Mouse (Mus musculus) bone marrow macrophage, adult 2 months (primary cell): Measurements from ENCODE around the gene Adgrl3. TPM values are rescaled to one million over a fixed set of nuclear protein-coding genes. Genes with fewer than 3 reads are reported as not detected.

Experiments
- H3K27ac ChIP-seq: 2 replicates; pipeline ENCODE4 v1.5.1; 2012; ENCODE audit warnings: low read depth, low read length; ENCODE audit not compliant: insufficient read depth
- H3K4me1 ChIP-seq: 2 replicates; pipeline ENCODE4 v1.6.1; 2012; ENCODE audit warnings: low read length; ENCODE audit not compliant: control insufficient read depth, insufficient read depth
- H3K4me3 ChIP-seq: 2 replicates; pipeline ENCODE4 v1.5.1; 2012; ENCODE audit warnings: mild to moderate bottlenecking, low read length, moderate library complexity; ENCODE audit not compliant: insufficient read depth
- CTCF ChIP-seq: IDR thresholded peaks from 2 replicates; pipeline ENCODE4 v1.5.1; 2012; ENCODE audit warnings: low read depth, mild to moderate bottlenecking, low read length, moderate library complexity
- POLR2A ChIP-seq: IDR thresholded peaks from 2 replicates; pipeline ENCODE4 v1.6.1; 2012; ENCODE audit warnings: mild to moderate bottlenecking, low read depth, low read length, borderline replicate concordance
- polyA plus RNA-seq: library from polyadenylated mRNA; stranded (reverse); fragments of >200 nt; gene quantifications from 2 replicates; pipeline ENCODE4 v1.2.4, GENCODE M21; 2012; ENCODE audit not compliant: missing spikeins, insufficient read depth, insufficient read length

The Adgrl3 gene
- polyA plus RNA-seq, 1 experiment, result not detected

DNA sequence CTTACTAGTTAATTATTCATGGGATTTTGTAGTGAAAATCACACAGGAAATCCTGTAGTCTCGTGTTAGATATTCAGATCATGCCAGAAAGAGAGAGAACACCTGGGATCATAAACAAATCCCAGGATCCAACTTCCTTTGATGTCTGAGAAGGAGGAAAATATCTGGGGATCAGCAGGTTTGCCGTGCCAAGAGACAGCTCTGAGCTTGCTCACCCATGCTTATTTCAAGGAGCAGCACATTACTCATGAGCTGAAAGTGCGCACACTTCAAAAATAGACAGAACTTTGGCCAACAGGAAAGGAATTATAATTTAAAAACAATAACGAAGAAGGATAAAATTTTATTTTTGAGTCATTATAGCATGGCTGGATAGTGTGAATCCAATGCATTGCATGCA lies 446.0 kb downstream of the Adgrl3 start:
- Histone ChIP-seq H3K4me3 (no peak overlapping the region), H3K4me1 (no peaks in the 10 kb centered on the region), H3K27ac (no peak overlapping the region)
- TF ChIP-seq CTCF, result no peak
- no peak for TF ChIP-seq POLR2A

DNA sequence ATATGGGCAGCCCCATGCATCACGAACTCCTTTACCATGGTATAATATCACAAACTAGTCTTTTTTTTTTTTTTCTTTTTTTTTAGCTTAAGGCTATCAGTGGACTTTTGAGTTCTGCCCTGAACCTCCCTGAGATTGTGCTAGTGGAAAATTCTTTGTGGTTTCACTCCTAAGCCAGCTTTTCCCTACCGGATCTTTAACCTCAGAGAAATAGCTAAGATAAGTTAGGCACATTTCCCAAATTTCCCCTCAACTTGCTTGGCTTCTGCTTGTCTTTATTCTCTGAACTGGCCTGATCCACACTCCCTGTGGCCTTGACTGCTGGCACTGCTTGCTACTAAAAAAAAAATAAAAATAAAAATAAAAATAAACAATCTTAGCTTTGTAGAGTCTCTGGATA lies 454.7 kb downstream of the Adgrl3 start:
- TF ChIP-seq POLR2A (no peak), CTCF (no peak)
- H3K27ac ChIP-seq, result no peak overlapping the region
- H3K4me1 ChIP-seq, result no peaks in the 10 kb centered on the region
- no peak overlapping the region for H3K4me3 ChIP-seq

- Histone ChIP-seq H3K27ac (no peak overlapping the region), H3K4me3 (no peak overlapping the region), H3K4me1 (no peaks in the 10 kb centered on the region)
- TF ChIP-seq CTCF (no peak), POLR2A (no peak)
These were observed 455.5 kb downstream of the Adgrl3 start for GRCm38 (mm10) chr5:81475406-81475805.

GRCm38 (mm10) chr5:81475971-81476606 lies 456.2 kb downstream of the Adgrl3 start:
- no peak overlapping the region for H3K4me3 ChIP-seq
- H3K4me1 ChIP-seq, result no peaks in the 10 kb centered on the region
- H3K27ac ChIP-seq, result no peak overlapping the region
- no peak for TF ChIP-seq POLR2A
- TF ChIP-seq CTCF, result no peak

GRCm38 (mm10) chr5:81480911-81481310 lies 461.0 kb downstream of the Adgrl3 start:
- no peak for TF ChIP-seq CTCF
- TF ChIP-seq POLR2A, result no peak
- no peak overlapping the region for H3K4me3 ChIP-seq
- no peak overlapping the region for H3K27ac ChIP-seq
- no peaks in the 10 kb centered on the region for H3K4me1 ChIP-seq

DNA sequence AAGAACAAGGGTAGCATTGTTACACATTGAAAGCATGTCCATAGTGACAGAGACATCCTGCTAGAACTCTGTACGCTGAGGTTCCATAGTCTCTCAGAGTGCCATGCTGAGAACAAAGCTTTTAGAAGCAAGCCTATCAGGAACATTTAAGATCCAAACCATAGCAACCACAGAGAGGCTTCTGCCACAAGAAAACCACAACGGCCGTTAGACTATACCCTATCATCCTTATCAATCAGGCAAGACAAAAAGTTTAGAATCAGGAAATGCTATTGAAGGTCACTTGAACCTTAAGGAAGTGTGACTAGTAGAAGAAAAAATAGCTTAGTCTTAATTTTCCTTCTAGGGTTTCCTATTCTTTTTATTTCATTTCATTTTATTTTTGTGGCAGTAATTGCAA lies 464.0 kb downstream of the Adgrl3 start:
- TF ChIP-seq CTCF, result no peak
- no peak for TF ChIP-seq POLR2A
- Histone ChIP-seq H3K27ac (no peak overlapping the region), H3K4me3 (no peak overlapping the region), H3K4me1 (no peaks in the 10 kb centered on the region)

GRCm38 (mm10) chr5:81501076-81501475 lies 481.1 kb downstream of the Adgrl3 start:
- no peak overlapping the region for H3K27ac ChIP-seq
- TF ChIP-seq CTCF, result no peak
- no peak for TF ChIP-seq POLR2A

GRCm38 (mm10) chr5:81518720-81519496 lies 499.0 kb downstream of the Adgrl3 start:
- Histone ChIP-seq H3K4me3 (no peak overlapping the region), H3K27ac (no peak overlapping the region), H3K4me1 (no peaks in the 10 kb centered on the region)
- TF ChIP-seq POLR2A (no peak), CTCF (no peak)

More at GRCm38 (mm10) chr5:81501076-81501475, 481.1 kb downstream of the Adgrl3 start:
- H3K4me3 ChIP-seq, result no peak overlapping the region
- H3K4me1 ChIP-seq, result no peaks in the 10 kb centered on the region

- Histone ChIP-seq H3K27ac (no peak overlapping the region), H3K4me3 (no peak overlapping the region), H3K4me1 (no peaks in the 10 kb centered on the region)
- TF ChIP-seq CTCF, result no peak
- TF ChIP-seq POLR2A, result no peak
These were observed 499.8 kb downstream of the Adgrl3 start for GRCm38 (mm10) chr5:81519497-81520382.
